Mouse (Mus musculus): ENCODE measurements around the gene Cracr2b. TPM values are rescaled to one million over a fixed set of nuclear protein-coding genes. Genes with fewer than 3 reads are reported as not detected.
A peak's percentile ranks its signal among the peaks of the same experiment; 100 is the strongest.

Gene Cracr2b
- total RNA-seq, 1 experiment from 2014 or later = 14.2 TPM

DNA sequence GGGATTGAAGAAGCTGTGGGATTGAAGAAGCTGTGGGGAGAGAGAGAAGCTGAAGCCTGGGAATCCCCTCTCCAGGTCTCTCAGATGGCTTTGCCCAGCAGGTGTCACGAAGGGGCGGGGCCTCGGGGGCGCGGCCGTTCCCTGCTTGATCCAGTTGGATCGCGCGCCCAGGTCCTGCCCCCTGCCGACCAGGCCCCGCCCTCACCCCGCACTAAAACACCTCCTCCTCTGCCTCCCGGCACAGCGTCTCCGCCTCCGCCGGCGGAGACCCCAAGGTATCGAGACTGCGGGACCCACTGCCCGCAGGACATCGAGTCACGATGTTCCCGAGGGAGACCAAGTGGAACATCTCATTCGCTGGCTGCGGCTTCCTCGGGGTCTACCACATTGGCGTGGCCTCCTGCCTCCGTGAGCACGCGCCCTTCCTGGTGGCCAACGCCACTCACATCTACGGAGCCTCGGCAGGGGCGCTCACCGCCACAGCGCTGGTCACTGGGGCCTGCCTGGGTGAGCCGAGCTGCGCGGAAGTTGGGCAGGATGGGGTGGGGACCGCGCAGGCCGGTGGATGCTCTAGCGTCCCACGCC, 5.8 kb upstream of the Cracr2b start, which contains the start of gene Pnpla2:
Gene Pnpla2 (plus strand): TSS at position 232 of the 585 bp plus-strand sequence.
- DNase-seq = peak; percentile 99

DNA sequence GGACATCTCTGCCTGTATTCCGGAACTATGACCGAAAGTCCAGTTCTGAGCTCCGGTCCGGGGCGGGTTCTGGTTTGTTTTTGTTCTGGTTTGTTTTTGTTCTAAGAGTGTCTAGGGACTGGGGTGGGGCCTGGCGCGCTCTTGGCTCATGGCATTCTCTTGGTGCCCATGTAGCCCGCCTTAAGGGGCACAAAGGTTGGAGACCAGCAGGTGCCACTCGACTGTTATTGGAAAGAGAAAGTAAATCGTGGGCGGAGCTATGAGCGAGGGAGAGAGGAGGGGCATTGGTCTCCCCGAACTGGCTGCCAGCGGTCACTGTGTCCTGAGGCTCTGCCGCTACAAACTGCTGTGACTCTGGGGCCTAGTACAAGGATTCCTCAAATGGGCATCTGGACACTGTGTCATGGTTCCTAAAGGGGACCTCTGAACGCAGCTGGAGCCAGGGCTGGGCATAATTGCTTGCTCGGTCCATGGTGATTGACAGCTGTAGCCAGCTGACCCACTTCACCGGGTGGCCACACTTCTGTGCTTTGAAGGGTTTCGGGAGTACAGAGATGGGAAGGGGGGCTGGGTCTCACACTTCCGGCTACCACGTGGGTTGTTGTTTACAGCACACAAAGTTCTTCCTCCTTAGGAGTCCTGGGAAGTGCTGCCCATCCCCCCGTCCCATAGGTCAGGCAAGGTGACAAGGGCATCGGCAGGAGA, 5.1 kb upstream of the Cracr2b start:
- DNase-seq = peak; percentile 86

DNA sequence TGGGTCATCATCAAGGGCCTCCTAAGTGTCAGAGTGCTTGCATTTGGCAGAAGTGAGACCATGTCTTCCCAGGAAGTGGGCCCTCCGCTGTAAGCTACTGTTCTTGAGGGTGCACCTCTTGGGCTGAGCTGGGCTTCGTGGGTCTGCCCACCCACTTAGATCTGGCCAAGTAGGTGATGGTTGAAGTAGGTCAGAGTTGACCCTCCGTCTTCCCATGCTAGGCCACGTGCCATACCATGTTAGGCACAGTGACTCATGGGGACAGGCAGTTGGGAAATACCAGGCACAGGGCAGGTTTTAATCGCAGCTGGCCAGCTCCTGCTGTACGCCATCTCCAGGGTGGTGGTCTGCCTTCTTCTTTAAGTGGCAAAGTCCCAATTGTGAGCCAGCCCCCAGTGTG, 4.2 kb upstream of the Cracr2b start:
- DNase-seq = peak; percentile 80

DNA sequence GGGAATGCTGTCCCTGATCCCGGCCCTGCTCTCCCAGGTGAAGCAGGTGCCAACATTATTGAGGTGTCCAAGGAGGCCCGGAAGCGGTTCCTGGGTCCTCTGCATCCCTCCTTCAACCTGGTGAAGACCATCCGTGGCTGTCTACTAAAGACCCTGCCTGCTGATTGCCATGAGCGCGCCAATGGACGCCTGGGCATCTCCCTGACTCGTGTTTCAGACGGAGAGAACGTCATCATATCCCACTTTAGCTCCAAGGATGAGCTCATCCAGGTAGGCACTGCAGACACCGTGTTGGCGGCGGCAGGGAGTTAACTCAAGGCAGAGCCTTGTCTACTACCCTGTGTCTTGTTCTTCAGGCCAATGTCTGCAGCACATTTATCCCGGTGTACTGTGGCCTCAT, 3.7 kb upstream of the Cracr2b start:
- peak; percentile 9 for DNase-seq

DNA sequence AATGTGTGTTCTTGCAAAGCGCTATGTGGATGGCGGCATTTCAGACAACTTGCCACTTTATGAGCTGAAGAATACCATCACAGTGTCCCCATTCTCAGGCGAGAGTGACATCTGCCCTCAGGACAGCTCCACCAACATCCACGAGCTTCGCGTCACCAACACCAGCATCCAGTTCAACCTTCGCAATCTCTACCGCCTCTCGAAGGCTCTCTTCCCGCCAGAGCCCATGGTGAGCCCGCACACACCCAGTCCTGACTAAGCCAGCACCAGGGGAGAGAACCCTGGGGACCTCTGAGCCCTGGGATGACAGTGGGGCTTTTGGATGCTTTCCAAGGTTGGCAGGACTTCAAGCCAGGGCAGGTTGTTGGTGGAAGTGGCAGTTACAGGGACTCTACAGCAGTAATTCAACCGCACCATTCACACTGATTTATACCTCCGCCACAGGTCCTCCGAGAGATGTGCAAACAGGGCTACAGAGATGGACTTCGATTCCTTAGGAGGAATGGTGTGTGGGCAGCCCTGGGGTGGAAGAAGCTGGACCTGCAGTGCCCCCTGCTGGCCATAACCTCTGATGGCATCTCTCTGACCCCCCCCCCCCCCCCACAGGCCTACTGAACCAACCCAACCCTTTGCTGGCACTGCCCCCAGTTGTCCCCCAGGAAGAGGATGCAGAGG, 2.8 kb upstream of the Cracr2b start:
- peak; percentile 81 for DNase-seq

DNA sequence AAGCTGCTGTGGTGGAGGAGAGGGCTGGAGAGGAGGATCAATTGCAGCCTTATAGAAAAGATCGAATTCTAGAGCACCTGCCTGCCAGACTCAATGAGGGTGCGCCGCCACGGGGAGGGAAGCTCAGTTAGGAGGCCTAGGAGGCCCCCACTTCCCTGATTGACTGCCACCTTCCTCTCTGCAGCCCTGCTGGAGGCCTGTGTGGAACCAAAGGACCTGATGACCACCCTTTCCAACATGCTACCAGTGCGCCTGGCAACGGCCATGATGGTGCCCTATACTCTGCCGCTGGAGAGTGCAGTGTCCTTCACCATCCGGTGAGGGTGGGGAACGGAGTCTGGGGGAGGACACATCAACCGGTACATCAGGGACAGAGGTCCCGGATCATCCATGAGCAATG, 2.2 kb upstream of the Cracr2b start:
- no peak for DNase-seq

DNA sequence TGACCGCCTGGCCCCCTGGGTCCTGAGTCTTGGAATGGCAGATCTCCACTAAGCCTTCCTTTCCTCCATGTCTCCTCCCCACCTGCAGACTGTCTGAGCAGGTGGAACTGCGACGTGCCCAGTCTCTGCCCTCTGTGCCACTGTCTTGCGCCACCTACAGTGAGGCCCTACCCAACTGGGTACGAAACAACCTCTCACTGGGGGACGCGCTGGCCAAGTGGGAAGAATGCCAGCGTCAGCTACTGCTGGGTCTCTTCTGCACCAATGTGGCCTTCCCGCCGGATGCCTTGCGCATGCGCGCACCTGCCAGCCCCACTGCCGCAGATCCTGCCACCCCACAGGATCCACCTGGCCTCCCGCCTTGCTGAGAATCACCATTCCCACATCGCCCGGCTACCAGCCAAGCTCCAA, 1.6 kb upstream of the Cracr2b start:
- DNase-seq = peak; percentile 66

DNA sequence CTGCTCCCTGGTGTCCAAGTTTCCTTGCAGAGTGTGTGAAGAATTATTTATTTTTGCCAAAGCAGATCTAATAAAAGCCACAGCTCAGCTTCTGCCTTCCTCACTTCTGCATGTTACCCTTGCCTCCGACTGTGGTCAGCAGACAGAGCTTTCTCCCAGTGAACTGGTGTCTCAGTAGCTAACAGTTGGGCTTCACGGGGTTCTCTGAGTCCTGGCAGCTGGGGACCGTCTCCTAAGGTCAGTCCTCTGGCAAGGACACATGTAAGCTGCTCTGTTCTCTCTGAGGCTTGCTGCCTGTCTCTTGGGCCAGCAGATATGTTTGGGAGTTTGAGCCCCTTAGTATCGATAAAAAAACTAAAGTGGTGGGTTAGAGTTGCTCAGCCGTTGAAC, 898 bp upstream of the Cracr2b start:
- peak; percentile 19 for DNase-seq

DNA sequence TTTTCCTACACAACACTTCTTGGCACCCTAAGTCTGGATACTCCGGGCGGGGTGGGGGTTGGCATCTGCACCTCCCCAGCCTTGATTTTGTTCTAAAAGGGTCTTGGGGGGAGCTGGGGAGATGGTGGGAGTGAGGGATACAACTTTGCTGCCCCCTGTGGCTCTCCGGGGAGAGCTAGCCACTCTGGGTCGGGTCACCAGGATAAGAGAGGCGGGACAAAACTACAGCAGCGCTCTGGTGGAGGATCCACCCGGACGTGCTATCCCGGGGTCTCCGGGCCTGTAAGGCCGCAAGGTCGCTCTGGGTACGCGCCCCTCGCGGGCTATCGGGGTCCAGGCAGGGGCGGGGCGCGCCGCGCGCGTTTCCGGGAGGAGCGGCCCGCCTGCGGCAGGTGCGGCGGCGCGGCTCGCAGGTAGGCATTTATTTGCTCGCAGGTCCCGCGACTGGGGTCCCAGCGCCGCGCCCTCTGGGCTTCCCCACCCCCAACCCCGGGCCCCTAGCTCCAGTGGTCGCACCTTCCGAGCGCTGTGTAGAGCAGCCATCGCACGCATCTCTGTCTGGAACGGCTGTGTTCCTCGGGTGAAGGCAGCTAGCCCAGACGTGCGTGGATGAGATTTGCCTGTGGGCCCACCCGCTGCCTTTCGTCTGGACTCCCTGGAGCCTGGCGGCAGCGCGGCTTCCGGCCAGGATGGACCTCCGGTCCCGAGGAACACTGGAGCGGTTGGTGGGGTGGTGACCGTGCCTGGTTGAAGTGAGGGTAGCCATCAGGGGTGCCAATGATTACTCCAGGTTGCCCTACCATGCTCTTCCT, 833 bp downstream of the Cracr2b start:
- DNase-seq = peak; percentile 64

DNA sequence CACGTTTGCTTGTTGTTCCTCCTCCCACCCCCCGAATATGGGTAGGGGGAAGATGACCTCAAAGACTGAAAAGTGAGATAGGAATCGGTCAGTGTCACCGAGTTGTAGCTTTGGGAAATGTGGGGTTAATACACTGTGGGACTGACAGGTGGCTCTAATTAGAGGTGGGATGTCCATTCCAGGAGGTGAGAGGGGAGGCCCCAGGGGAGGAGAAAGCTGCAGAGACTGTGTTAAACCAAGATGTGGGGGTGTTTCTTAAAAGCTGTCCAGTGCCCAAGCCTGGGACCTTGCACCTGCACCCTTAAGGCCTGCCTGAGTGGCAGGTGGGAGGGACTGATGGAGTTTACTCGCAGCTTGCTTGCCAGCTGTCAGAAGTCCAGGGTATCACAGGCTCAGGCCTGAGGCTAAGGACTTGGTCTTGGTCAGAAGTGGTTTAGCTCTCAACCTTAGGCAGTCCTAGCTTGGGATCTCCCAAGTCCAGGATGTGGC, 1.5 kb downstream of the Cracr2b start:
- peak; percentile 67 for DNase-seq

DNA sequence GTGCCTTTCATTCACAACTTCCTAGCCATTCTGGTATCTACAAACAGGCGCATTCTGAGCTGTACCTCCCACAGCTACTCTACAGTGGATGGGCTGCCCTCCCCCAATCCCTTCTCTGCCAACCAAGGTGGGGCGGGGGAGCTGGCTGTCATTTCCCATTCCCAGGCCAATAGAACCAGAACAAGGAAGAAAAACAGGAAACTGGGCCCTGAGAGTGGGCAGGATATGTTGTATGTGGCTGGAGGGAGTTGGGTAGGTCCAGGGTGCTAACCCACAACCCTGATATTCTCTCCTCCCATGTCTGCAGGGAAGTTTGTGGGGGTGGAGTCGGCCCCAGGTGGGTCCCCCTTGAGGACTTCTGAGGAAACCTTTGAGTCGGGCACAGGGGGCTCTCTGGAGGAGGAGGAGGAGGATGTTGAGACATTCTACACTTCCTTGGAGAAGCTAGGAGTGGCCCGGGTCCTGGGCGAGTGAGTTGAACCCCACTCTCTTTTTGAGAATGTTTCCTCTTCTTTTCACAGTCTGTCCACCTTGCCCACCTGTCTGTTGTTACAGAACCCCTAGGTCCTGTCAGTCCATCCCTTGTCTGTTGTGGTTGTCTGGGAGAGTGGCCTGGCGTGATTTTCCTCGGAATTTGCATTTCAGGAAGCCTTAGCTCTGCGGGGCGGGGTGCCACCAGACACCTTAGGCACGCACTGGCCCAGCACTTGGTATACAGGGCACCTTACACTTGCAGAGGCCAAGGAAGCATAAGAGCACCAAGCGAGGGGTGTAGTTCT, 3.1 kb downstream of the Cracr2b start:
- DNase-seq = peak; percentile 71

DNA sequence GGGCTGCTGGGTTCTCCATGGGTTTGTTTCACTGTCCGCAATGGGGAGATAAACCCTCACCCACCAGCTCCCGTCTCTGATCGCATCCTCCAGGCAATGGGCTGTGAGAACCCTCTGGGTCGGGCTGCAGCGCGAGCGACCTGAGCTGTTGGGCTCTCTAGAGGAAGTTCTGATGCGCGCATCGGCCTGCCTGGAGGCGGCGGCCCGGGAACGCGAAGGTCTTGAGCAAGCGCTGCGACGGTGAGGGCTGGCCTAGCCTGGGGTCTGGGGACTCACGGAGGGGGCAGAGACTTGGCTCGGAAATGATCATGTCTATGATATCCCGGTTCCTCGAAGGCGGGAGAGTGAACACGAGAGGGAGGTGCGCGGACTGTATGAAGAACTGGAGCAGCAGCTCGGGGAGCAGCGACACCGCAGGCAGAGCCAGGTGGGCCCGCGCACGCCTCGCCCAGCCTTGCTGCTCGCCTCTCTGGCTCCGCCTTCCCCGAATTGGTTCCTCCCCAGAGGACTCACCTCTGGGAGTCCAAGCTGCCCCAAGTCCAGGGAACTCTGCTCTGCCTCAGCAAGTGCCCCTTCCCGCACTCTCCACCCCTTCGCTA, 3.8 kb downstream of the Cracr2b start:
- peak; percentile 43 for DNase-seq

DNA sequence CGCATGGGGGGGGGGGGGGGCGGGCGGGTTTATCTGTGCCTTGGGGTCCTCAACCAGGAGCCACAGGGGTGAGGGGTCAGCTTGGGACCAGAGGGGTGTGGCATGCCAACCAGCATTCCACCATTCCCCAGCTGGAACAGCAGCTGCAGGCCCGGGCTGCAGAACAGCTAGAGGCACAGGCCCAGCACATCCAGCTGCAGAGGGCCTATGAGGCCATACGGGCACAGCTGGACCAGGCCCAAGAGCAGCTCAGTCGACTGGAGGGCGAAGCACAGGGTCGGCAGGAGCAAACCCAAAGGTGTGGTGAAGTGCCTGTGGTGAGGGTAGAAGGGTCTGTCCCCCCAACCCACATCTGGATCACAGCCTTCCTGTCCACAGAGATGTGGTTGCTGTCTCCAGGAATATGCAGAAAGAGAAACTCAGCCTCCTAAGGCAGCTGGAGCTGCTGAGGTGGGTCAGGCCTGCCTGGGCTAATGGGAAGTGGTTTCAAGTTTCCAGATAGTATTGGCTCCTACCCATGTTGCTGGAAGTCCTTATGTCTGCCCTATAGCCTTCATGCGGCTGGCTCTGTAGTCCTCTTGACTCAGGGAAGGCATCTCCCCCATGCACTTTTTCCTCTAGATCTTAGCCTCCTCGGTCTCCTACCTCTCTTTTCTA, 4.6 kb downstream of the Cracr2b start:
- DNase-seq = no peak

DNA sequence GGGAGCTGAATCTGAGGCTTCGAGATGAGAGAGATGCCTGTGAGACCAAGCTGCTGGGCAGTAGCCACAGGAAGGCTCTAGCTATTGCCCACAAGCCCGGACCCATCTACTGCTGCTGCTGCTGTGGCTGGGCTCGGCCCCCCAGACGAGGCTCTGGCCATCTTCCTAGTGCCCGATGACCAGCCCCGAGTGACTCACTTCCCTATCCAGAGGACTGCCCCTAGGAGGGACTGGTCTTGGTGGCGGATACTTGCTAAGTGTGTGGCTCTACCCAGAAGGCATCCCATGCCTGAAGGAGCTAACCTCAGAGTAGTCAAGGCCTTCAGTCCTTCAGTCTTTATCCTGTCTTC, 5.1 kb downstream of the Cracr2b start:
- DNase-seq = peak; percentile 65

DNA sequence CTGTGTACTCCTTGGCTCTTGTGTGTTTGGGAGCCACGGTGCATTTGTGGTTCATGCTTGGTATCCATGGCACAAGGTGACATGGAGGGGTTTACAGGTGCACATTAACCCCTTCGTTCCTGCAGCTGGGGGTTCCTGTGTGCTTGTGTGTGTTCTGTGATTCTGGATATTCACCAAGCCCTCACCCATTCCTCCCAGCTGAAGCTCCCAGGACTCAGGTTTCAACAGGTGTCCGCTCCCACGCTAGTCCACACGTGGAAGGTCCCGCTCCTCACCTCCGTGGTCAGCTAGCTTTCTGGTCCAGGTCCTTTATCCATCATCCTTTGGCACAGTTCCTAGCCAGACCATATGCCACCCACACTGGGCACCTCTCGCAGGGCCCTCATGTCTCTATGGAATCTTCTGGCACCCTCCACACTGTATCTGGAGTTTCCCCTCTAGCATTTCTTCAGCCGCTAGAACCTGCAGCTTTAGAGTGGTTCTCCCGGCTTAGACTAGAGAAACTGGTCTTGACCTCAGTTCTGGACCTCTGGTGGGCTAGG, 5.8 kb downstream of the Cracr2b start:
- no peak for DNase-seq

DNA sequence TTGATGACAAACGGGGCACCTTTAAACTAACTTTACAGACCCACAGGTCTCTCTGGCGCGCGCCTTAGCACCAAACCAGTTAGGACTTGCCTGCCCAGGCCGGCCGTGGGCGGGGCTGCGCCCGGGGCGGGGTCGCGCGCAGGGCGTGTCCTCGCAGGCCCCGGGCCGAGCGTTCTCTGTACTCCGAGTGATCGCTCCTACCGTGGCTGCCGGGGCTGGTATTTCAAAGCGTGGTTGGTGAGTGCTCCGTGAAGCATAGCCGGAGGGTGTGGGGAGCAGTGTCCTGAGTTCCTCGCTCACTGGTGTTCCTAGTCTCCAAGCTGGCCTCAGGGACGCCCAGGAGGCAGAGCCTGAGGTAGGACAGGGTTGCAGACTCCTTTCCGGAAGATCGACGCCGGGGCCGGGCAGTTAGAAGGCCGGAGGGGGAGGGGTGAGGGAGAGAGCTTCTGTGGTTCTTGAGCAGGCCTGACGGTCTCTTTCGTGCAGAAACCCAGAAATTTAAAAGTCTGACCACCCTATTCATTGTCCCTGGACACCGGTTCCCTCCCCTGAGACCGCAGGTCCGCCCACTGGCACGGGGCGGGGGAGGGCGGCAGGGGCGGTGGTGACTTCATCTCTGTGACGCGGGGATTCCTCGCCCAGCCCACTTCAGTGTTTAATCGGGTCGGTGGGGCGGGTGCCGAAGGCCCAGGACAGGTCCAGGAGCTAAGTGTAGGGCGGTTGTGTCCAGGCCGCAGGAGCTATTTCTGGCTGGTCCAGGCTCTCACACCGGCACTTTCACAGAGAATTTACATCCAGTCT, 6.5 kb downstream of the Cracr2b start, which contains the start of gene Cd151:
Gene Cd151 (plus strand): TSS at position 163 of the 801 bp plus-strand sequence.
- DNase-seq = peak; percentile 95

DNA sequence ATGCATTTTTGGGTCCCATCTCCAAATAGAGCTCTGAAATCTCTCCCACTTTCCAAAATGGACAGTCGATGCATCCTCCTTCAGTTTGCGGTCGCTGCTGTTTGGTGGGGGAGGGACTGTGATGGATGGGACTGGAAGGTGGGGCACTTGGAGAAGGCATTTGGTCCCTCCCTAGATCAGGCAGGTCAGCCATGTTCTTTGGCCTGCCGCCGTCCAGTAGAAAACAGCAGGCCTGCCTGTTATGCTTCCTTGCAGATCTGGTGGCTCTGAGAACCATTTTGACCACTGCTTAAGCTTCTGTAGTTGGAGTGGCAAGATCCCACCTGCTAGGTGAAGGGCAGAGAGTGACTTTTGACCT, 7.2 kb downstream of the Cracr2b start:
- peak; percentile 72 for DNase-seq

DNA sequence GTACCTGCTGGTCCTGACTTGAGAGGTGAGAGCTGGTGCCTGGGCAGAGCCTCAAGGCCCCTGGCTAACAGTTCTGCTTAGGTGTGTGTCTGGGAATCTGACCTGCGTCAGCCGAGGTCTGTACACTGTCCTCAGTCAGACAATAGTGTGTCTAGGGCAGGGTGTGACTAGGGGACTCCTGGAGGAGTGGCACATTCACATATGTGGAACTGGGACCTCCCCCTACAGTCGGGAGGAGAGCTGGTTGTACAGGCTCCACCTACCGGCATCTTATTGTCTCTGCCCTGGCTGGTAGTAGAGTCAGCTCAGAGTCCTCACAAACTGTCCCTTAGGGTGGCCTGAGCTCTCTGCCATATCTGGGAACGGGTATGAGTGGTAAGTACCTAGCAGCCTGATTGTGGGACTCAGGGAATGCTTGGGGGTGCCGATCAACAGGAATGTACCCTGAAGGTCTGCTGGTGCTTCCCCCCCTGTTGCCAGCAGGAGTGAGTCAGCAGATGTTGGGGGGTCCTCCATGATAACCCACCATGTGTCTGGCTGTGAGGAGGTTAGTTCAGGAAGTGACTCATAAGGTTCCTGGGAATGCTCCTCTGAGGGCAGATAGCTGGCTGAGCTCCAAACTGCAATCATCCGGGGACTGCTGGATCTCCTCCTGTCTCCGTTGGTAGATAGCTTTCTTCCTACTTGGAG, 7.8 kb downstream of the Cracr2b start:
- DNase-seq = peak; percentile 88

DNA sequence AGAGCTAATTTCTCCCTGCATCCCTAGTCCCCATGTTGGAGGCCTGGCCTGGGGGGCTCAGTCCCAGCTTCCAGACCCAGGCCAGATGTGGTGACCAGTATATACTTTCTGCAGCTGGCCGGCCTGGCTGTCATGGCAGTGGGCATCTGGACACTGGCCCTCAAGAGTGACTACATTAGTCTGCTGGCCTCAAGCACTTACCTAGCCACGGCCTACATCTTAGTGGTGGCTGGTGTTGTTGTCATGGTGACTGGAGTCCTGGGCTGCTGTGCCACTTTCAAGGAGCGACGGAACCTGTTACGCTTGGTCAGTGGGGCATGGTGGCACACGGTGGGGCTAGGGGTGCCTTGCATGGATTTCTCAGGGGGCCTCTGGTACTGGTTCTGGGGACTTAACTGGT, 8.5 kb downstream of the Cracr2b start:
- no peak for DNase-seq

All from adrenal gland, postnatal 14 days (tissue).